Mouse (Mus musculus) ovary, postnatal 14 days (tissue): ENCODE measurements around the gene G3bp2.
A peak's percentile ranks its signal among the peaks of the same experiment; 100 is the strongest.

Experiments used
- DNase-seq: peaks from one replicate; pipeline ENCODE4 v3.0.0; 2022; ENCODE audit warnings: low spot score

G3bp2 gene

DNA sequence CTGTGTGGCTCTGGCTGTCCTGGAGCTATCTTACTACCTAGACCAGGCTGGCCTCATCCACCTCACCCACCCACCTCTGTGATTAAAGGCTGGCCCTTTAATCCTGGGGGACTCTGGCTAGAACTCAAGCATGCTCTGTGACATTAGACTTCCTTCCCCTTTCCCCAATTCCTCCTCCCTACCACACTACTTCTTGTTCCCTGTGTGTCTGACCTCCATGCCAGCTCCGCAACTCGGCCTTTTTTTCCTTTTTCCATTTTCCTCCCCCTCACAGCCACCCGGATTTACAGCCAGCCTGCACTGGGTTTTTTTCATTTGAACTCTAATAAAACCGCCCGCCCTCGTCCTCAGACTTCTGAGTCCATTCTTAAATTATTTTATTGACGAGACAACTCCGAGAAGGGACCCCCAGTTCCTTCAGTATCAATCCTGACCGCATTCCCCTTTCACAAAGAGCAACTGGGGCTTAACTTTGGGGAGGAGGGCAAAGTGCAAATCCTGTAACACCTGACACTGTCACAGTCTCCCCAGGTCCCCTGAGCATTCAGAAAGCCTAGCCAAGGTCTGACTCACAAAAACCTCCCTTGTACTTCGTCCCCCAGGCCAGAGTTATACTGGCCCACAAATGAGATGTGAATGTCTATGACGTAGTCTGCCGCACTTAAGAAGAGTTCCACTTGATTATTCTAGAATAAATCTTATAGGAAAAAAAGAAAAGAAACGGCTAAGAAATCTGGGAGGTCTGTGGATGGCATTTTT lies 15.0 kb upstream of the G3bp2 start:
- DNase-seq: no peak

DNA sequence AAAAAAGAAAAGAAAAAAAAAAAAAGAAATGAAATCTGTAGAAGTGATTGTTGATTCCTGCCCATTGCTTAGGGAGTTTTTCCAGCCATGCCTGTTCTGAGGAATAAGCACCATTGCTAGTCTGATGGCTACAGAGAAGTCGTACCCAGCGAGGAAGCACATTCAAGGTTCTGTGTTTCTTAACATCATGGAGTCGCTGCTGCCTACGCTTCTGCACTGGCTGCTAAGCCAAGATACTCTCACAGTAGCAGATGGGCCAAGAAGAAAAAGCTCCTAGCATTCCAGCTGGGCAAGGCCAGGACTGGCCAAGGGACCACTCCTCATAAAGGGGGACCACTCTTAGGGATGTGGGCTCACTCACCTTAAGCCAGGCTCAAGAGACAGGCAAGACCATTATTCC lies 14.3 kb upstream of the G3bp2 start:
- DNase-seq: no peak

DNA sequence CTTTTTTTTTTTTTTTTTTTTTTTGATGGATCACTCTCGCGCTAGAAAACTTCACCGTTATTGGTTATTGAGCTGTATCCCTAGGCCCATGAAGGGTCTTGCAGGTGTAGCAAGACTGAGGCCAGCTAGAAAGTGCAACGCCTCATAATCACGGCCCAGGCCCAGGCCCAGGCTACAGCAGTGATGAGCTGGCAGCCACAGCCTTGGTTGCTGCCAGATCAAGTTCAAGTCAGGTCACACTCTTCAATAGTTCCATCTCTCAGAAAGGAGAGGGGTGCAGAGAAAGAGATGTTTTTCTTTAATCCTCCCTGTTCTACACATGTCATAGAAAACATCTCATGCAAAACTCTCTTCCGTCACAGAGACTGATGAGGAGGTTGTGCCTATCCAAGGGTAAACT lies 13.3 kb upstream of the G3bp2 start:
- DNase-seq: no peak

DNA sequence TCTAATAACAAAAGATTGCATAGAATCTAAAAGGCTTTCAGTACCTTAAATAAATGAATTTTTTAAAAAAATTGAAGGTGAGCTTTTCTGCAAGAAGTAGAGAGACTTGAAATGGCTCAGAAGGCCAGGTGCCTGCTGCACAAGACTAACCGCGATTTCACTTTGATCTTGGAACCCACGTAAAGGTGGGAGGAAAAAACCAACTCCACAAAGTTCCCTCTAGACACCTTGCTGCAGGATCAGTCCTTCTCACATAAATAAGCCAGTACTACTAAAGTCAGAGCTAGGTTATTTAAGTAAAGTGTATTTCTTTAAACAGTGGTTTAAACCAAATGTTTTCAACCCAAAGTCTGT lies 10.5 kb upstream of the G3bp2 start:
- DNase-seq: no peak

DNA sequence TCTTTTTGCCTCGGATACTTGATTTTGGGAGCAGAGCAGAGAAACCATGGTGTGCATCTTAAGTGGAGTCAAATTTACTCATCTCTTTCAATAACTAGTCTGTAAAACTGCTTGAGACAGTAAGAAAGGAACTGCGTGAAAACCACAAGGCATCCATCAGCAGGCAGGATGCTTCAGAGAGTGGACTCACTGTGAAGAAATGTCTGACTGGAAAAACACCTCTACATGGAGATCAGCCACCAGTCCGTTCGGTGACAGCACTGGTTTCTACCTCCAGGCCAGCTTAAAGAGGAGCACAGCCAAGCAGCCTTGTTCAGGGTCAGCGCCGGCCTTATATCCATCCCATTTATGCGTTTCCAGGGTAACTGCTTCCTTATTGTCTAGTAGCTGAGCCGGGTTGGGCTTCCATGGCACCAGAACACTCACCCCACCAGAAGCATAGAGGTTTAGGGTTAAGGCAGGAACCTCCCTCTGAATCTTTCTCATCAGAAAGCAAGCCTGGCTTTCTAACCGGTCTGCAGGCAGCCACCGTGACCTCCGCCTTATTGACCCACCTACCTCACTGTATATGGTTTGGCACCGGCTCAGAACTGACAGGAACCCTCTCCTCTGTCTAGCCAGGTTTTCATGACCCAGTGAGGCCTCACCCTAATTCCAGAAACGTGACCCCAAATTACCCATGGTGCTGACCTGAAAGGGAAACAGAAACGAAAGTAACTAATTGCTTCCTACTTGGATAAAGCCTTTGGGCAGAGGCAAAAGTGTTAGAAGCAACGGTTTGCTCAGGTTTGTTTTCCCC lies 9.9 kb upstream of the G3bp2 start:
- no peak for DNase-seq

DNA sequence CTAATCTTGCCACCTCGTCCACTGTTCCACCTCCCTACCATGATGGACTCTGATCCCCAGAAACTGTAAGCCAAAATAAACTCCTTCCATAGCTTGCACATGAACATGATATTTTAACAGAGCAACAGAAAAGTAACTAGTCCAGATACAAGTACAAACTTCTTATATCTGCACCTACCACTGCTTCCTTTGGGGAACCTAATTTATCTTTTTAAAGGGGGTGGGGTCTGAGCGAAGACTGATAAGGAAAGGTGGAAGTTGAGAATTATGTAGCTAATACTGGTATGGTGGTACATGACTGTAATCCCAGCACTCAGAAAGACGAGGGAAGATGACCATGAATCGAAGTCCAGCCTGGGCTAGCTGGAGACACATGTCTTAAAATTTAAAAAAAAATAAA lies 4.0 kb upstream of the G3bp2 start:
- DNase-seq: no peak

DNA sequence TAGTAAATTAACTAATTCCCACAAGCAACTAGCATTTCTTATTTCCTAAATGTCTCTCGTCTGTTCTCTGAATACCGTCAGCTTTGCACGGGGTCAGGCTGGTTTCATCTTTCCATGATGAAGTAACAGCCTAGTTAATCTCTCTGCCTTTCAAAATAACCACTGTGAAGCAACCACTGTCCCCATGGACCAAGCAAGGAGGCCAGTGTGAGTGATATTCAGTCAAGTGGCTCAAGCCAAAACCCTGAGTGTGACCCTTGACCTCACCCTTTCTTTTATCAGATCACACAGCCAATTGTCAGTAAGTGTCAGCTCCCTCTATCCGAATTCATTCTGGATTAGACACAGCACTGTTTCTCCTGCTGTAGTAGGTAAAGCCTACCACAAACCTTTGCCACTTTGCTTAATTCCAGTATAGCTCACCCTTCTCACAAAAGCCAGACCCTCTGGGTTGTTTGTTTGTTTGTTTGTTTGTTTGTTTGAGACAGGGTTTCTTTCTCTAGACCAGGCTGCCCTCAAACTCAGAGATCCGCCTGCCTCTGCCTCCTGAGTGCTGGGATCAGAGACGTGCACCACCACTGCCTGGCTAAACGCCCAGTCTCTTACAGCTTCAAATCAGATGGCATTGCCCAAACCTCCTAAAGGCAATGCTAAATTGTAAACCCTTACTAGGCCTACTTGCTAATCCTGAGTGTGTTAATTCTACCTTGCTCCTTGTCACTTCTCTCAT lies 2.5 kb upstream of the G3bp2 start:
- no peak for DNase-seq

DNA sequence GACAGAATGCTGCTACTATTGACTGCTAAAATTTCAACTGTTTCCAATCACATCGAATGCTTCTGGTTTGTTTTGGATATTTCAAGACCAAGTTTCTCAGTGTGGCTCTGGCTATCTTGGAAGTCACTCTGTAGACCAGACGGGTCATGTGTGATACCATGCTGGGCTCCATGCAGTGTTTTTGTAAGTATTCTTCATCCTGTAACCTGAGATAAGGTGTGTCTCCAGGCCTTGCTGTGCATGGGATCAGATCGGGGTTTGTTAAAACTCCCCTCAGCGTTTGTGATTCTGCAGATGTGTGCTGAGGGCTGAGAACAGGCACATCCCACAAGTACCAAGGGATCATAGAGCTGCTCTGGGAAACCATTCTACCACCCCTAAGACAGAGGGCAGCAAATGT lies 1.7 kb upstream of the G3bp2 start:
- no peak for DNase-seq

DNA sequence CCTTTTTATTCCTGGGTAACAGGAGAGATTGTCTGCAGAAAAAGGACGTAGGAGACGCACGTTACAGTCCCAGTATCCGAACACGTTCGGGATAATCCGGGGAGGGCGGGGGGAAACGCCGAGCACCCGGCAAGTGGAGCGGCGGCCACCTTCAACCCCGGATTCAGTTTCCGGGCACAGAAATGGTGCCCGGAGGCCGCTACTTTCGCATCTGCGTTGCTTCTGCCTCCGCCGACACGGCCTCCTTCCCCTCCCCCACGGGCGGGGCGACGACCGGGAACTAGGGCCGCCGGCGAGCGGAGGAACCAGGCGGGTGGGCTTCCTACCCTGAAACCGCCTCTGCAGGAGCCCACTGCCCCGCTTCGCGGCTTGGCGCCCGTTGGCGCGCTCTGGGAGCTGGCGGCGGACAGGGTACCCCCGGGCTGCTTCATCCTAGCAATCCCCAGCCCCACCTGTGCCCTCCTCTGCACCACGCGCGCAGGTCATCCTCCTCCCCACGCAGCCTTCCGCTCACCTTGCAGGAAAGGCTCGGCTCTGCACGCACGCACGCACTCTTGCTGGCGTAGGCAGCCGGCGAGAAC lies 608 bp downstream of the G3bp2 start:
- DNase-seq: no peak

DNA sequence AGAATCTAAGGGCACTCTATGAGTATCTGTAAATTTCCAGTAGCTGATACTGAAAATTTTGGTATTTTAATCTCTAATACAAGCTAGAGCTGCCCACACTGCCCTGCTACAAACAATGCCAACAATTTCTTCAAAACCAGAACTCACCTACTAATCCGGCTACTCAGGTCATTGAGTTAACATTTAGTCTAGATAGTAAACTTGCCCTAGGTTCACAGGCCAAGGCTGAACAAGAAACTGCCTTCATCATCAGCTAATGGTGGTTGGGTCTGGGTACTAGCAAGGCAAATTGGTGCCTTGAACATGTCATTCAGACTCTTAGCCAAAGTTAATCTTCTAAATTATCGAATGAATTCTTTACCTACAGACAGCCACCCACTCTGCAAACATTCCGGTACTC lies 2.2 kb downstream of the G3bp2 start:
- no peak for DNase-seq

DNA sequence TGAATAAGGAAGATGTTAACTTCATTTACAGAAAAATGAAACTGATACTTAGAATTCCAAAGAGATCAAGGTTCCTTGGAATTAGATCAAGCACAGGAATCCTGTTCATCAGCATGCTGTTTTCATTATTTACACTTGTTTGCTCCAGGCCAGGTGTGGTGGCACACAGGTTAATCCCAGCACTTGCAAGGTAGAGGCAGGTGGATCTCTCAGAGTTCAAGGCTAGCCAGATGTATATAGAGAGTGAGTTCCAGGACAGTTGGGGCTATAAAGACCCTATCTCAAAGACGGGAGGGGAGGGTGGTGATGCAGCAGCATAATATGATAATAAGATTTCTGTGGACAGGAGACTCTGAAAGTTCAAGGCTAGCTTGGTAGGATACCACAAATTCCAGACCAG lies 3.1 kb downstream of the G3bp2 start:
- DNase-seq: no peak

DNA sequence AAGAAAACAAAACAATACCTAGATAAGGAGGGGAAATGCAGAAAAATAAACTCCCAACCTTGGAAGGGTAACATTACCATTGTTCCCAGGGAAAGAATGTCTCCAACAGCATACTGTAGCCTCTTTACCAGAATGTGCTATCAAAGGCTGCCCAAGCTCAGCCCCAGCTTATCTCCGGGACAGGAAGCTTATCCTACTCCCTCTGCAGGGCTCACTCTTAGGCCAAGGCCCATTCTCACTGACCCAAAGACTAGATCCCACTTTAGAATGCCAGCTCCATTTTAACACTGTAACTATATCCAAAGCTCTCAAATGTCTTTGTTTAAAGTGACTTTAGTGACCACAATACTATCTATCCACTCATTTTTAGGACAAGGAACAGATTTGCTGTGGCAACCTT lies 4.2 kb downstream of the G3bp2 start:
- DNase-seq: no peak

DNA sequence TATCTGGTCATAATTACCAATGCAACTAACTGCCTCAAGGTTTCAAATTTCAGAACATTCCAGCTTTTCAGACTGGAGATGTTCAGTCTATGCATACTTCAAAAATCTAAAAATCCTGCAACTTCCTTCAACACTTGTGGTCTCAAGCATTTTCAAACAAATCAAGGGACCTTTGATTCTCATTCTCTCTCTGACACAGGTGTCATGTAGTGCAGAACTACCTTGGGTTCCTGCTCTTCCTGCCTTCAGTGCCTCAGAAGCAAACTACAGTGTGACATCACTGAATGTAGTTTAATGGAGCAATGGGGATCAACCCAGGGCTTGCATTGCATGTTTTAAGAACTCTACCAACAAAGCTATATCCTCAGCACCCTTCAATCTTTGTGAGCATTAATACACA lies 4.8 kb downstream of the G3bp2 start:
- no peak for DNase-seq

DNA sequence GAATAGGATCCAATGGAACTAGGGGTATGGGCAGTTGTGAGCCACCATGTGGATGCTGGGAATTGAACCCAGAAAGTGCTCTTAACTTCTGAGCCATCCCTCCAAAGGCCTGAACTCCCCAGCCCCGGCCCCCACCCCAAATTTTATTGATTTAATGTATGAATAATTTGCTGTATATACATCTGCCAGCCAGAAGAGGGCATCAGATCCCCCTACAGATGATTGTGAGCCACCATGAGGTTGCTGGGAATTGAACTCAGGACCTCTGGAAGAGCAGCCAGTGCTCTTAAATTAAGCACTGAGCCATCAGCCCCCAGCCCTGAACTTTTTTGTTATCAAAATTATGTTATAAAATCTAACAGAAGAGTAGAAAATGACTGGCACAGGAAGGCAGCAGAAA lies 7.2 kb downstream of the G3bp2 start:
- no peak for DNase-seq

DNA sequence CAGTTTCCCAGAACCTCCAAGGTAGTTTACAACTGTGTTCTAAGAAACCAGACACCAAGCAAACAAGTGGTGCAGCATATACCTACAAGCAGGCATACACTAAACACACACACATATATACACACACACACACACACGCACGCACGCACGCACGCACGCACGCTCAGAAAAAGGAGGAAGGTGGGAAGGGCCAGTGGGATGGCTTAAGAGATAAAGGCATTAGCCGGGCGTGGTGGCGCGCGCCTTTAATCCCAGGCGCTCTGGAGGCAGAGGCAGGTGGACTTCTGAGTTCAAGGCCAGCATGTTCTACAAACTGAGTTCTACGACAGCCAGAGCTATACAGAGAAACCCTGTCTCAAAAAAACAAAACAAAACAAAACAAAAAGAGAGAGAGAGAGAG lies 9.5 kb downstream of the G3bp2 start:
- DNase-seq: no peak

DNA sequence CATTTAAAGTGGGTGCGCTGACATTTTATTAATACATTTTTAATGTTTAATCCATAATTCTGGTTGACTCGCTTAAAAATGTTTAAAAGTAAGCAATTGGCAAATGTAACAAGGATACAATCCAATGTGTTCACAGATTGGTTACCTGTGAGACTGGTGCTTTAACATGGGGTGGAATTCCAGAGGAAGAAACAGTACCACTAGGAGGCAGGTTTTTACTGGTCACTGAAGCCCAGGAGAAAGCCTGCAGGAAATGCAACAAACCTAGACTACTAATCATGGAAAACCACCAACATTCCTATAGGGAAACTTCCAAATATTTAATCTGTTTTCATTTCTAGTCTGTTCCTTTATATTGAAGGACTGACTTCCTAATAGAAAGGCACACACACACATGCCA lies 20.3 kb downstream of the G3bp2 start:
- no peak for DNase-seq

DNA sequence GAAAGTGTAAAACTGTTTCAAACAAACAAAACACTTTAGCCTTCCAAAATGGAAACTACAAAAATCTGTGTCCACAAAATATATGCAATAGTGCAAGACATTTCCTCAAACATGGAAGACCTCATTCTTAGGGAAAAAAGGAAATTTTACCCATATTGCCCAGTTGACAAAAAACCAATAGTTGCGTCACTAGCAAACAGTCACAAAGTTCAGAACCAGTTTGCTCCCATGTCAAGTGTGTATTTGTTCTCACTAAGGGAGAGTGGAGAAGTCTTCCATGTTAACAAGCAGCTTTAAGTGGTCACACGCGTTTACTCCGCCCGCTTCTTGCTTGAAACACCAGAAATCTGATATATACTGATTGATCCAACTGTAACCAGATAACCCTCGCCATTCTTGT lies 30.7 kb downstream of the G3bp2 start:
- DNase-seq: no peak

DNA sequence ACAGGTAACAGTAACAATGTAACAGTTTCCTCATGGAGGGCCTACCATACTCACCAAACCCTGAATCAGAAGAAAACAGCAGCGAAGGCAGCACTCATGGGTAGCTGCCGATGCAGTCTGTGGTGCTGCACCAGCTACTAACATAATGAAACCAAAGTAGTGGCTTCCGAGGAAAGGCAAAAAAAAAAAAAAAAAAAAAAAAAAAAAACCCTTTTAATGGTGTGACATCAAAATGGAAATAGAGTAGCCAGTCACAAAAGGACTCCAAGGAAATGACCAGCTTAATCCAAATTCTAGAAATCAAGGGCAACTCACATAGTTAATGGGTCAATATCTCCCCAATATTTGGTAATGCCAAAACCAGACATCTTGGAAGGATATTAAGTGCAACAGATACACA lies 33.1 kb downstream of the G3bp2 start:
- DNase-seq: no peak

DNA sequence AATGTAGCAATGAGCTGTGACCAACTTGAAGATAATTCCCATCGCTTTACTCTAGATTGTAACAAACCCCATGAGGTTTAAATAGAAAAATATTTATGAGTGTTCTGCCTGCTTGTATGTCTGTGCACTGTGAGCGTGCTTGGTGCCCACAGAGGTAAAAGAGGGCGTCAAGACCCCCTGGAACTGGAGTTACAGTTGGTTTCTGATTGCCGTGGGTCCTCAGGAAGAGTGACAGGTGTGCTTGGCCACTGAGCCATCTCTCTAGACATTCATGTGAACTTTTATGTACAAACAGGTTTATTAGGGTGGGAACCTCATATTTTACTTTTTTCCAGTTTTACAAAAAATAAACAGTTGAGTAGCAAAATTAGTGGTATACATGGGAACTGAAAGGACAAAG lies 39.7 kb downstream of the G3bp2 start, which contains the start of gene Cdkl2:
TSS of gene Cdkl2 (minus strand) at position 101 of the 400 bp plus-strand sequence.
- no peak for DNase-seq

DNA sequence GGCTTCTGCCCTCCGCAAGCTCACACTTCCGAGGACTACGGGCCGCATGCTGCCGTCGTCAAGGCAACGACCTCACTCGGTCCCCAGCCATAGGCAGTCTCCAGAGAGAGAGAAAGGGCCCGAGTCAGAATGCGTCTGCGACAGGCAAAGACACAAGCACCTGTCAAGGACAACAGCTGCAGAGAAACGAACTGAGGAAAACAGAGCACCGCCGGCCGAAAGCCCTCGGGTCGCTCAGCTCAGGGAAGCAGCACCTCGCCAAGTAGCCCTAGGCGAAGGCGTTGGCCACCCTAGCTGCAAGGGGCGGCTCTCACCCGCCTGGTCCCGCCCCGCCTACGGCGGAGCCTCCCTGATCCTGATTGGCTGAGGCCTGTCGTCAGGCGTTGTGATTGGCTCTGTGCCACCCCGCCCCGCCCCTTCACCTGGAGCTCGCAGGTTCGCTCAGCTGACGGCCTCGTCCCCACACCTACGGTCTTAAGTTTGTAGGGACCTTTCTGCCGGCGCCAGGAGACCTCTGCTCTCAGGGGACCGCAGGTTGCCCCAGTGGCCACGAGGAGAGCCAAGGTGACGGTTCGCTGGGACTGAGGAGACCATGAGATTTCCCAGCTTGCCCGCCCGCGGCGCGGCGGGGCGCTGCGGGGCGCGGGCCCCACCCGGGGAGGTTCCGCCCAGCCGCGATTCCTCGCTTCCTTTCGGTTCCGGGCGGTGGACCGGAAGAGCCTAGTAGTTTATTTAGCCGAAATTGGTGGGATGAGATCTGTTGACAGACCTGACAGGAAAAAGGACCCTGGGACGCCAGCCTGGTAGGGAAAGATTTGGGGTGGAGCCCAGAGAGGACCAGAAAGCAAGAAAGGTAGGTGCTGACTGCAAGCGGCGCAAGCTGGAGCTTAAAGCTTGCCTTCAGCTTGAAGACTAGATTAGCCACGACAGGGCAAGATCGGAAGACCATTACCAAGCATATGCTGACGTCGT lies 40.9 kb downstream of the G3bp2 start:
- DNase-seq: peak; percentile 88

DNA sequence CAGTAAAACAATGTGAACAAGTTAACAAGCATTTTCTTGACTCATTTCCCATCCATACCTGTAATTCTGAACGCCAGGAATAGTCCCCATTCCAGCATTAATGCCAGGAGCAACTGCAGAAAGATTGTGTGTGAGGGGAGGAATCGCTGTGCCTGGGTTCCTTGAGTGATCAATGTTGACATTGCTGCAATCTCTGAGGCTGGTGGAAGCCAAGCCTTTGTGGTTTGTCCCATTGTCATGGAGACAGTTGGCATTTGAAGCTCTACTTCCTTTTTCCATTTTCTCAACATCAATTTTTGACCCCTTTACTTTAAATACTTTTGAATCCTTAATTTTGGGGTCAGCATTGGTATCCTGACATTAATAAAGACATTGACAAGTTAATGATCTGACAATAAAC lies 63.6 kb downstream of the G3bp2 start:
- DNase-seq: no peak

DNA sequence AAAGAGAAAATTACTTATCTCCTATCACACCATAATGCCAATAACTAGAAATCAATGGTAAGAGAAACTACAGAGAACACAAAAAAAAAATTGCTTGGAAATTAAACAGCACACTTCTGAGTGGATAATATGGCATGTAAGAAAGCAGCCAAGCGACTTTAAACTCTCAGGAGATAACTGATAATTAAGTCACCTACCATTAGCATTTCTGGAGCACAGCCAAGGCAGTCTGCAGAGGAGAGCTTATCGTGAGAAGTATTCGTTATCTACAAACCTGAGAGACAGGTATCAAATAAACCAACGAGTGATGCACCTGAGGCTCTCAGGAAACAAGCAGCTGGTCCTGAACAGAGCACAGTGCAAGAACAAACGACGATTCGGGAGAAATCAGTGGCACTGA lies 71.8 kb downstream of the G3bp2 start:
- DNase-seq: no peak
